Mouse (Mus musculus) liver, embryonic 13.5 days (tissue): ENCODE data around the gene Odf4. TPM values are rescaled to one million over a fixed set of nuclear protein-coding genes. Genes with fewer than 3 reads are reported as not detected.
"Not testable (repeated sequence)": the region's sequence is repeated elsewhere in the genome, so short reads cannot be mapped to it uniquely, and the experiment has no call there.

Experiments
- ATAC-seq: fragments of 200-750 bp; cut with Nextera tagmentation; 2 replicates; pipeline ENCODE4 v1.8.0; 2017; ENCODE audit warnings: low read depth, mild to moderate bottlenecking, moderate number of reproducible peaks, moderate library complexity
- DNase-seq: peaks from one replicate; pipeline ENCODE4 v3.0.0; 2022
- H3K27ac ChIP-seq: fragments of 300-500 bp; sonication (generic); 2 replicates; pipeline ENCODE4 v1.5.1; 2015; ENCODE audit warnings: moderate library complexity, mild to moderate bottlenecking, inconsistent platforms
- H3K27me3 ChIP-seq: fragments of 300-500 bp; sonication (generic); 2 replicates; pipeline ENCODE4 v1.6.1; 2015; ENCODE audit warnings: mild to moderate bottlenecking, inconsistent platforms
- H3K36me3 ChIP-seq: fragments of 300-500 bp; sonication (generic); 2 replicates; pipeline ENCODE4 v1.6.1; 2015; ENCODE audit warnings: mild to moderate bottlenecking, inconsistent platforms
- H3K4me1 ChIP-seq: fragments of 300-500 bp; sonication (generic); replicated peaks from 2 replicates; pipeline ENCODE4 v1.6.1; 2015; ENCODE audit warnings: inconsistent platforms
- H3K4me2 ChIP-seq: fragments of 300-500 bp; sonication (generic); 2 replicates; pipeline ENCODE4 v1.6.1; 2015; ENCODE audit warnings: inconsistent platforms, mild to moderate bottlenecking, moderate library complexity
- H3K4me3 ChIP-seq: fragments of 300-500 bp; sonication (generic); replicated peaks from 2 replicates; pipeline ENCODE4 v1.5.1; 2015; ENCODE audit warnings: mild to moderate bottlenecking, inconsistent platforms
- H3K9ac ChIP-seq: fragments of 300-500 bp; sonication (generic); 2 replicates; pipeline ENCODE4 v1.6.1; 2015; ENCODE audit warnings: mild to moderate bottlenecking, inconsistent platforms
- H3K9me3 ChIP-seq: fragments of 300-500 bp; sonication (generic); replicated peaks from 2 replicates; pipeline ENCODE4 v1.6.1; 2016; ENCODE audit warnings: inconsistent platforms
- WGBS: fragments of 180-500 bp; shearing (Covaris S2); methylation state at CpG from one replicate; pipeline ENCODE4 v1.1.7; 2015; ENCODE audit not compliant: insufficient replicate concordance; 5-methylcytosine and 5-hydroxymethylcytosine counted together
- polyA plus RNA-seq: library from polyadenylated mRNA; unstranded; fragments of >200 nt; fragmentation: Nextera tagmentation; extraction: Ambion mirVana; gene quantifications from 2 replicates; pipeline ENCODE4 v1.2.1, GENCODE M21; 2015

Odf4 gene
- polyA plus RNA-seq, 1 experiment from 2014 or later, result not detected

DNA sequence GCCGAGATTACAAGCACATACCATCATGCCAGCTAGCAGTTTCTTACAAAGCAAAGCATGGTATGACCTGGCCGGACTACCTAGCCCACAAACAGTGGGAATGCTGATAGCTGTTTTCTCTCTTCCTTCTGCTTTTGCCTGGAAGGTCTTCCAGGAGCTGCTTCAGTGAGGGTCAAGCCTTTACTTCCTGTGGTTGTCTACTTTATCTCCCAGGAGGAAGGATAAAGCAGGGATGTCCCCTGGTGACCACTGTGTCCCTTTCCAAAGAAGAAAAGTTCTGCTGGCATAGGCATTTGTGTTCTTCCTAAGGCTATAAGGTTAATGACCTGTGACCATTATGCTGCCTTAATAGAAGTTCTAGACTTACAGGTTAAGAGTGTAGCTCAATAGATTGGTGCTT, 36.5 kb upstream of the Odf4 start:
- H3K27ac ChIP-seq, result no peak overlapping the region
- H3K4me2 ChIP-seq, result no peak overlapping the region
- no peak overlapping the region for H3K4me3 ChIP-seq
- no peaks in the 10 kb centered on the region for H3K36me3 ChIP-seq
- no peak overlapping the region for H3K9ac ChIP-seq
- 54% methylated on average over 2 of the region's 2 CpGs for WGBS
- H3K27me3 ChIP-seq, result 0 out of 2 replicates have a peak, but pooled peaks cover under 1% of the 10 kb centered on the region
- peaks cover 27% of the 10 kb centered on the region for H3K4me1 ChIP-seq
- no peak for ATAC-seq
- no peaks in the 10 kb centered on the region for H3K9me3 ChIP-seq
- no peak for DNase-seq

- 31% methylated on average over 11 of the region's 11 CpGs for WGBS
- H3K4me3 ChIP-seq, H3K4me2 ChIP-seq, ATAC-seq, H3K9me3 ChIP-seq, H3K36me3 ChIP-seq, DNase-seq, H3K9ac ChIP-seq, H3K27ac ChIP-seq: not testable (repeated sequence)
- Histone ChIP-seq H3K4me1 (peaks cover 18% of the 10 kb centered on the region), H3K27me3 (peaks cover 10% of the 10 kb centered on the region)
Measured at GRCm38 (mm10) chr11:68962159-68962558, 35.3 kb upstream of the Odf4 start.

DNA sequence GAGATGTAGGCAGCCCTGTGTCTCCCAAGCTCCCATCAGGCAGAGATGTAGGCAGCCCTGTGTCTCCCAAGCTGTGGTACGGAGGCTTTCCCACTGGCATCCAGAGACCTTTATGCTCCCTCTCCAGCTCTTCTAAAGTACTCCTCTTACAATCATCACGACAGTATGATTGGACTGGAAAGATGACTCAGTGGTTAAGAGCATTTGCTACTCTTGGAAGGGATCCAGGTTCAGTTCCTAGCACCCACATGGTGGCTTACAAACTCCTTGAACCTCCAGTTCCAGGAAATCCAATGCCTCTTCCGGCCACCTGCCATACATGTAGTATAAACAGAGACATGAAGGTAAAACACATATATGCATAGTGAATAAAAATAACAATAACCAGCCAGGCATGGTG, 34.7 kb upstream of the Odf4 start:
- Histone ChIP-seq H3K27ac (no peak overlapping the region), H3K9ac (no peak overlapping the region), H3K4me2 (no peak overlapping the region), H3K27me3 (peaks cover 16% of the 10 kb centered on the region), H3K4me3 (no peak overlapping the region), H3K9me3 (no peaks in the 10 kb centered on the region), H3K36me3 (no peaks in the 10 kb centered on the region), H3K4me1 (peaks cover 13% of the 10 kb centered on the region; the same call in 1 of the 2 replicates)
- WGBS, result 68% methylated on average over 3 of the region's 3 CpGs
- DNase-seq (no peak), ATAC-seq (no peak)

DNA sequence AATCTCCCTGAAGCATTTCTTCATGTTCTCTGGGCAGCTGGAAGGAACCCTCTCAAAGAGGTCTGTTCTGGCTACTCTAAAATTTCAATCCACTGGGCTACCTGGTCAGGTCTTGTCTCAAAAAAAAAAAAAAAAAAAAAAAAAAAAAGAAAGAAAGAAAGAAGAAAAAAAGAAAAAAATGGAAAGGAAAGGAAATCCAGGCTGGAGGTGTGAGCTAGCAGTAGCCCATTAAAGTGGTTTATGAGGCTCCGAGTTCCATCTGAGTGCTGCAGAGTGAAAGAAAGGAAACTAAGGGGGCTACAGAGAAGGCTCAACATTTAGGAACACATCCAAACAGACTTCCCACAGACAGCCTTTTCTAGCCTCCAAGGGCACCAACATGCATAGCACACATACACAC, 31.1 kb upstream of the Odf4 start:
- H3K4me1 ChIP-seq, result peaks cover 17% of the 10 kb centered on the region
- 63% methylated on average over 1 of the region's 1 CpGs for WGBS
- no peak overlapping the region for H3K27ac ChIP-seq
- ATAC-seq (no peak), DNase-seq (no peak)
- peaks cover 52% of the 10 kb centered on the region for H3K27me3 ChIP-seq
- no peak overlapping the region for H3K9ac ChIP-seq
- no peak overlapping the region for H3K4me3 ChIP-seq
- no peaks in the 10 kb centered on the region for H3K36me3 ChIP-seq
- H3K9me3 ChIP-seq, result no peaks in the 10 kb centered on the region
- H3K4me2 ChIP-seq, result no peak overlapping the region

DNA sequence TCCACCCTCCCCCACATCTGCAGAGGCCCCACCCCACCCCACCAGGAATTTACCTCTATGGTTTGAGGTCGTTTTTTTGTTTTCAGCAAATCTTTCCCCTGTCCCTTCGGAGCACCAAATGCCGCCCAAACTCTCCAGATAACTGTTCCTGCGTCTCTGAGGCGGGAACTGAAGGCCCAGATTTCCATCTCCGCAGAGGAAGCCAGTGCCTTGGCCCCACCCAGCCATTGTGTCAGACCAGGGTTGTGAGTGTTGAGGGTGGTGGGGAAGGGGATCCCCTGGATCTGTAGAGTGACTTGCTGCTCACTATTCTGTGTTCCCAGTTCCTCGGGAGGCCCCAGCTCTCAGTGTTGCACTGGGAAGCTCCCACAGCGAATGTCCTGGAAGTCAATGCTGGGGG, 30.4 kb upstream of the Odf4 start, which contains the start of gene Arhgef15:
Arhgef15 (minus strand) TSS at position 173 of the 400 bp plus-strand sequence.
- Histone ChIP-seq H3K9ac (no peak within 1 kb of the TSS), H3K36me3 (no peaks in the 10 kb centered on the region), H3K27ac (no peak within 1 kb of the TSS), H3K4me3 (peak within 1 kb of the TSS; percentile 7; the same call in 1 of the 2 replicates), H3K9me3 (no peaks in the 10 kb centered on the region), H3K27me3 (peaks cover 57% of the 10 kb centered on the region), H3K4me1 (peaks cover 11% of the 10 kb centered on the region), H3K4me2 (no peak within 1 kb of the TSS)
- 29% methylated on average over 8 of the region's 8 CpGs for WGBS
- no peak for DNase-seq
- no peak for ATAC-seq

GRCm38 (mm10) chr11:68956697-68957096, 29.8 kb upstream of the Odf4 start:
- no peak overlapping the region for H3K27ac ChIP-seq
- WGBS, result 25% methylated on average over 13 of the region's 13 CpGs
- no peak overlapping the region for H3K9ac ChIP-seq

DNA sequence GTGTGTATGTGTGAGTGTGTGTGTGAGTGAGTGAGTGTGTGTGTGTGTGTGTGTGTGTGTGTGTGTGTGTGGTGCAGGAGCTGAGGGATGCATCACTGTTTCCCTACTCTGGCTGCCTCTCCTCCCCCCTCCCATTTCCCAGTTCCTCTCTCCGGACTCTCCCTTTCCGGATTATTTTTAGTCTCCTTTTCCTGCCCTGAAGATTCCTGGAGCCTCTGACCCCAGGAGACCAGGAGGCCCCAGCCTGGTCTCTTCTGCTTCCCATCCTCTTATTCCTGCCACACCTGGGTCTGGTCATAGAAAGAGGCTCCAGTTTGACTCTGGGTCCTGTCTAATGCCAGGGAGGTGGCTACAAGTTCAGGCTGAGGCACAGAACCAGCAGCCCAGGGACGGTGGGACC, 29.2 kb upstream of the Odf4 start:
- no peak overlapping the region for H3K9ac ChIP-seq
- DNase-seq (no peak), ATAC-seq (no peak)
- peaks cover 67% of the 10 kb centered on the region for H3K27me3 ChIP-seq
- WGBS, result 50% methylated on average over 3 of the region's 3 CpGs
- H3K4me3 ChIP-seq, result no peak overlapping the region
- H3K4me2 ChIP-seq, result no peak overlapping the region
- no peaks in the 10 kb centered on the region for H3K9me3 ChIP-seq
- no peak overlapping the region for H3K27ac ChIP-seq
- no peaks in the 10 kb centered on the region for H3K36me3 ChIP-seq
- peaks cover 7% of the 10 kb centered on the region for H3K4me1 ChIP-seq

More at GRCm38 (mm10) chr11:68956697-68957096, 29.8 kb upstream of the Odf4 start:
- H3K9me3 ChIP-seq, result no peaks in the 10 kb centered on the region
- peak overlapping the region; percentile 7; the same call in 1 of the 2 replicates for H3K4me3 ChIP-seq
- no peaks in the 10 kb centered on the region for H3K36me3 ChIP-seq
- H3K4me1 ChIP-seq, result peaks cover 7% of the 10 kb centered on the region
- no peak overlapping the region for H3K4me2 ChIP-seq
- no peak for DNase-seq
- ATAC-seq, result no peak
- peaks cover 62% of the 10 kb centered on the region for H3K27me3 ChIP-seq

- H3K27ac ChIP-seq, result no peak overlapping the region
- 52% methylated on average over 5 of the region's 5 CpGs for WGBS
- no peaks in the 10 kb centered on the region for H3K36me3 ChIP-seq
- no peak overlapping the region for H3K9ac ChIP-seq
- ATAC-seq (no peak), DNase-seq (no peak)
- H3K27me3 ChIP-seq, result peaks cover 70% of the 10 kb centered on the region
- peaks cover 7% of the 10 kb centered on the region for H3K4me1 ChIP-seq
- no peak overlapping the region for H3K4me3 ChIP-seq
- peak overlapping the region; percentile 52 for H3K4me2 ChIP-seq
- H3K9me3 ChIP-seq, result no peaks in the 10 kb centered on the region
Measured at GRCm38 (mm10) chr11:68955473-68955872, 28.6 kb upstream of the Odf4 start.

DNA sequence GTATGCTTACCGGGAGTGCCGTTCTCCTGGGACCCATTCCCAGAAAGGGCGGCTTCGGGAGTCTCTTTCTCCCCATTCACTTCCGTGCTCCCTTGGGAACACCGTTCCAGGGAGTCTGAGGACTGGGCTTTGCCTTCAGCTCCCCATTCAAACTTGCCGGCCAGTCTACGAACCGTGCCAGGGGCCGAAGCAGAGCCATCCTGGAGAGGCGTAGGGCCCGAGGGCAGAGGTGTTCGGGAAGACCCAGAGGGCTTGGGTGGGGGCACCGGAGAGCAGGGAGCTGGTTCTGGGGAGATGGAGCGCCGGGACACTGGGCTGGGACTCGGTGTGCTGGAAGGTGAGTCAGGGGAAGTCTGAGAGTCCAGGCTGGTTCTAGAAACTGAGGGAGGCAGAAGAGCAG, 27.5 kb upstream of the Odf4 start:
- peaks cover 7% of the 10 kb centered on the region for H3K4me1 ChIP-seq
- WGBS, result 5% methylated on average over 17 of the region's 17 CpGs

GRCm38 (mm10) chr11:68953903-68954302, 27.0 kb upstream of the Odf4 start:
- 24% methylated on average over 13 of the region's 13 CpGs for WGBS
- no peaks in the 10 kb centered on the region for H3K9me3 ChIP-seq
- H3K27me3 ChIP-seq, result peaks cover 70% of the 10 kb centered on the region
- peak overlapping the region; percentile 35 for H3K4me3 ChIP-seq
- peaks cover 7% of the 10 kb centered on the region for H3K4me1 ChIP-seq
- no peak overlapping the region for H3K9ac ChIP-seq
- H3K27ac ChIP-seq, result no peak overlapping the region
- no peak for ATAC-seq
- peak overlapping the region; percentile 52 for H3K4me2 ChIP-seq
- H3K36me3 ChIP-seq, result no peaks in the 10 kb centered on the region
- DNase-seq, result no peak

More for the DNA sequence above, 27.5 kb upstream of the Odf4 start:
- Histone ChIP-seq H3K9me3 (no peaks in the 10 kb centered on the region), H3K36me3 (no peaks in the 10 kb centered on the region), H3K27me3 (peaks cover 70% of the 10 kb centered on the region), H3K4me2 (peak overlapping the region; percentile 52), H3K4me3 (peak overlapping the region; percentile 35), H3K27ac (no peak overlapping the region), H3K9ac (0 out of 2 replicates have a peak overlapping the region, but pooled peaks have one; percentile 17)
- DNase-seq (no peak), ATAC-seq (no peak)

- Histone ChIP-seq H3K4me3 (no peak overlapping the region), H3K4me1 (no peaks in the 10 kb centered on the region), H3K9ac (no peak overlapping the region), H3K27ac (no peak overlapping the region), H3K4me2 (no peak overlapping the region), H3K36me3 (no peaks in the 10 kb centered on the region), H3K27me3 (peaks cover 27% of the 10 kb centered on the region), H3K9me3 (no peaks in the 10 kb centered on the region)
- ATAC-seq (no peak), DNase-seq (no peak)
- WGBS, result 45% methylated on average over 12 of the region's 12 CpGs
Measured at GRCm38 (mm10) chr11:68947542-68947993, 20.7 kb upstream of the Odf4 start.

DNA sequence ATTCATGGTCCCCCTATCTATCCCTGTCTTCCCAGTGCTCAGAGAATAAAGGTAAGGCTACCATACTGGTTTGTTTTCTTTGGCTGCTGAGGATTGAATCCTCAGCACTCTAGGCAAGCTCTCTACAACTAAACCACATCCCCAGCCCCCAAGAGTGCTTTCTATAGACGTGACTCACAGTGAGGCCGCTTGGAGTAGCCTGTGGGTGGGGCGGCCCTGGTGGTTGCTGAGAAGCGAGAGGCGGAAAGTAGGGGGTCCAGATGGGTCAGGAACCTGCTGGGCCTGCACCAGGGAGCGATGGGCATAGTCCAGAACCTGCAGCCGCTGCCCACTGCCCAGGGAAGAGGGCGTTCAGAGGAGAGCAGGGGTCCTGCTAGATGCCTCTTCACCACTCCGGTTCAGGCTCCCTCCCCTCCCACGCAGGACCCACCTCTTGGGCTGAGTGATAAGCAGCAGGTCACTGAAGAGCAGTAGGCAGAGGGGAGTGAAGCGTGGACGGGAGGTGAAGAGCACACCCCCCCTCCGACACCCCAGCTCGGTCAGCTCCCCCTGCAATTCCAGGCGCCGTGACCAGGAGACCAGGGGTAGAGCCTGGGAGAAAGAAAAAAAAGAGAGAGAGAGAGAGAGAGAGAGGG, 20.0 kb upstream of the Odf4 start:
- no peaks in the 10 kb centered on the region for H3K4me1 ChIP-seq
- WGBS, result 48% methylated on average over 16 of the region's 16 CpGs

More for the DNA sequence above, 20.0 kb upstream of the Odf4 start:
- Histone ChIP-seq H3K4me3 (no peak overlapping the region), H3K36me3 (no peaks in the 10 kb centered on the region), H3K9me3 (no peaks in the 10 kb centered on the region), H3K27me3 (peaks cover 22% of the 10 kb centered on the region), H3K4me2 (no peak overlapping the region), H3K27ac (no peak overlapping the region), H3K9ac (no peak overlapping the region)
- DNase-seq (no peak), ATAC-seq (no peak)
